Mouse (Mus musculus) ES-Bruce4 (cell line): Measurements from ENCODE around the gene Vmn2r124.

Experiments used
- CTCF ChIP-seq: IDR thresholded peaks from one replicate; pipeline ENCODE4 v1.8.1; 2011; ENCODE audit warnings: low read depth, low read length
- EP300 ChIP-seq: IDR thresholded peaks from 2 replicates; pipeline ENCODE4 v1.6.1; 2011; ENCODE audit warnings: low read depth, low read length; ENCODE audit not compliant: insufficient read depth
- POLR2A ChIP-seq: IDR thresholded peaks from one replicate; pipeline ENCODE4 v1.8.1; 2011; ENCODE audit warnings: low read length; ENCODE audit not compliant: insufficient read depth

- TF ChIP-seq POLR2A (no peak), CTCF (no peak), EP300 (no peak)
Measured at GRCm38 (mm10) chr17:18021433-18021832, 27.8 kb upstream of the Vmn2r124 start, which contains the start of gene Fpr-rs4.
